Mouse (Mus musculus) telencephalon, adult 2 months (tissue): ENCODE results near the gene Gm10750.
"Not testable (repeated sequence)": the region's sequence is repeated elsewhere in the genome, so short reads cannot be mapped to it uniquely, and the experiment has no call there.

Experiments
- DNase-seq: peaks from one replicate; pipeline ENCODE4 v3.0.0-alpha.2; 2011; ENCODE audit warnings: low read depth, low spot score

Gm10750 gene

DNA sequence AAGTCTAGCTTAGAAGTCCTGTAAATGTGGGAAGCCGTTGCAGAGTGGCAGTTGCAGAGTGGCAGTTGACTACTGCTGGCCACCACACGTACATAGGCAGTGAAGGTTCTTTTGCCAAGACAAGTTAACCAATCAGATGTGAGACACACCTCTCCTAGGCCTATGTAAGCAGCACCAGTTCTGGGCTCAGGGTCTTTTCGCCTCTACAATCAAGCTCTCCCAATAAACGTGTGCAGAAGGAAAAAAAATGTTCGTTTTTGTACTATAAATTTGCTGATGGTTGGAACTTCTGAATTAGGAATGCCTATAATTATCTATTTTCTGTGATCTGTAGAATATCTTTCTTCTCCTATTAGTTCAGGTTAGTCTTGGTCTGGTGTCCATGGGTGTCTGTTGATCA, at the start of gene Gm10750:
Gene Gm10750, minus strand, starts transcription at position 101 of the 400 bp plus-strand sequence.
- DNase-seq: not testable (repeated sequence)

DNA sequence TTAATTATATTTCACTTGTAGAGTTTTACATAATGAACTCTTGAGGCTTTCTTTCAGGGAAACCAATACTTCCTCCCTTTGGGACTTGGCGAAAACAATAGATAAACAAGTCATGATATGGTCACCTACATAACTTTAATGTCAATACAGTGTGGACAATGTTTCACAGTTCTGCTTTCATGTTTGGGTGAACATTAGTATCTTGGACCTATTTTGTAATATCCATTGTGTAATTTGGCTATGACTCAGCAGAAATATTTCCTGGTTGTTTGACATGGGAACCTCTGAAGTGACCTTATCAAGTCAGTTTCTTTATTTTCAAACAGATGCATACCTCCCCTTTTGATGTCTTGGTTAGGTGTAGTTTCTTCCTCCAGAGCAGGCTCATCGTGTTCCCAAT, 12.2 kb downstream of the Gm10750 start:
- no peak for DNase-seq

DNA sequence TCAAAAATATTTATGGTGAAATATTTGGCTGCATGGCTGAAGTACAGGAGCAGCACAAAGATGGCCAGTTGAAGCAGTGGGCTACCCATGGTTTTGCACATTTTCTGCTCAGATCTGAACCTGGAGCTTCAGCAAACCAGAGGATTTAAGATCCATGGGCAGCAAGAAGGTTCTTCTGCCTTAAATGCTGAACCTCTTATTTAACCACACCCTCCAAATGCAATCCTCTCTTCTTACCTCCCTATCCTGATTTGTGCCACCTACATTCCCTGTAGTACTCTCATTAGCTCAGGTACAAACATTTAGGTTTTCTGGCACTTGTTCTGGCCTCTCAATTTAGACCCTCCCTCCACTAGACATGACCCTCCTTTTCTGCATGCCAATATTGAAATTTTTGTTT, 13.9 kb downstream of the Gm10750 start, which contains the start of gene Gm1330:
Gene Gm1330, minus strand, starts transcription at position 101 of the 400 bp plus-strand sequence.
- no peak for DNase-seq

DNA sequence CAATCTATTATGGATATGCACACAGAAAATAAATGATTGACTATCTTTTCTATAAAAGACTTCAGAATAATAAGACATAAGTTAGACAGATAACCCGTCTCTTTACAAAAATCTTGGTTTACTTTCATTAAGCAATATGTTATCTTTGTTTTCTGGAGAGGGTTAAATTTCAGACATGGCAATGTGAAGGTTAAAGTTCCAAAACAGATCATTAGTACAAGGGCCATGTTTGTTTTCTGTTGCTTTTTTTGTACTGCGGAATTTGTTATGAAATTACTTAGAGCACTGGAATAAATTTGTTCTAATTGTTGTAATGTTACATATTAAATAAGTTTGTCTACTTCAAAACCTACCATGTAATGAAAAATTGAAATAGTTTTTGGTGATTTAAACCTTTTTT, 21.9 kb downstream of the Gm10750 start:
- no peak for DNase-seq
